Mouse (Mus musculus): ENCODE measurements around the gene 1700034J05Rik.

- TF ChIP-seq CTCF (conservative IDR thresholded peaks at IDR 0.05; ENCODE audit: insufficient read depth, insufficient read length, low read depth, low read length) (no peak), POLR2A (IDR thresholded peaks at IDR 0.05; ENCODE audit: low read depth, low read length) (no peak)
Observed at GRCm38 (mm10) chr6:146947186-146947585, 7.0 kb downstream of the 1700034J05Rik start.
